Mouse (Mus musculus): ENCODE results near the gene Olfr1240.

Olfr1240 gene

DNA sequence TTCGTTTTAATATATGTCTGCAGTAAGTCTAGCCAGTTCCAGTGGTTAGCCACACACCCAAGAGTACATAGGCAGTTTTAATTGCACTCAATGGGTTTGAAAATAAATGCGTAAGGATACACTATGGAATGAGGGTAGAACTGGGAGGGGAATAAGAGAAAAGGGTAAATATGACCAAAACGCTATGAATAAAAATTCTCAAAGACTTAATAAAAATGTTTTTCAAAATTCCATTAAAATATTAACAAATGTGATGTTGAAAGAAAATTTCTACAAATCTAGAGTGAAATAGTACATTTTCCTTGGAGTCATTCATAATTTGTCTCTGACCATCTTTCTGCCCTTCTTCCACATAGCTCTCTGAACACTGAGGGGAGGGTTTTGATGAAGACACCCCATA, at the start of gene Olfr1240:
Olfr1240 (minus strand) TSS at position 101 of the 400 bp plus-strand sequence.
- DNase-seq (ENCODE audit: low read depth, low spot score), result no peak

DNA sequence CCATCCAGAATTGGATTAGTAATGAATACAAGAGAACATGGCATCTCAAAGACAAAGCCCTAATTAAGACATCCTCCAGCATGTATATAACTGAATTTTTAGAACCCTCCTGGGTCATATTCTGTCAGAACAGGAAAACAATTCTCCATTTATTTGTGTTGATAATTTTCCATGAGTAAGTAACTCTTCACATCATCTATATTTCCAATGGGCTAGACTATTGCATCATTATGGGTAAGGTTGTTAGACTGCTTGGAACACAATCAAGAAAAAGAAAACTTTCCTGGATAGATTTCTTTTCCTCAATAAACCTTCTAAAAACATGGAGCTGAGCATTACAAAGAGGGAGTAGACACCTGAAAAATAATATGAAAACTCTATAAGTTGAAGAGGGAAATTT, 44.2 kb upstream of the Olfr1240 start, which contains the start of gene Olfr1241:
Olfr1241 (minus strand) TSS at position 101 of the 400 bp plus-strand sequence.
- no peak for DNase-seq (ENCODE audit: low read depth, low spot score)

DNA sequence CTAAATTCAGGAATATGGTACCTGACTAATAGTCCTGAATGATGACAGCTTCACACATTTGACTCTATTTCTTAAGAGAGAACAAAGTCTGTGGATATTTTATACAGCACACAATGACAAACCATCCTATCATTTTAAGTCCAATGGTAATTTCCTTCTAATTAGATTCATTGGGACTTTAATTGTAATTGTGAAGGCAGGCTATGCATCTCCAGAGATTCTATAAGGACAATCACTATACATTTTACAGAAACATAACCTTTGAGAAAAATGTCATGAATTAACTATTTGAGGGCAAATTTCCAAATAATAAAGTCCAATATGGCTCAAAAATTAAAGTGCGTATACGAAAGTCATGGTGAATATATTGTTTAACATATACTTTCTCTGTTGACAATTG, 22.5 kb downstream of the Olfr1240 start, which contains the start of gene Olfr1239:
Olfr1239 (minus strand) TSS at position 101 of the 400 bp plus-strand sequence.
- DNase-seq (ENCODE audit: low read depth, low spot score), result no peak

DNA sequence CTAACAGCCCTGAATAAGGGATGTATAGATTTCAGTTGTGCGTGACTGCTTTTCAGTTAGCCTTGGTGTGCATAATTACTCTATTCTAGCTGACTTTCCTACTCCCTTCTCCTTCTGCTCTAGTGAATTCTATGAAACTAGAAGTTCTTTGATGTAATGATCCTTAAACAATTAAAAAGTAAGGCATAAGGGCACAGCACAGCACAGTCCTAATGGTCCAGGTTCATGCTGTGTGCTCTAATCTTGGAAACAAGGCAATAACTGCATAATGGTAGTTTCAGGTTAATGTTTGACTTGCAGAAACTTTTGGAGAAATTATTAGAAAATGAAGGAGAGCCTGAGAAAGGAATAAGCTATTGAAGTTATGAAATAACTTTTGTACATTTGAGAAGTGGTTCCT, 28.2 kb downstream of the Olfr1240 start:
- no peak for DNase-seq (ENCODE audit: low read depth, low spot score)

DNA sequence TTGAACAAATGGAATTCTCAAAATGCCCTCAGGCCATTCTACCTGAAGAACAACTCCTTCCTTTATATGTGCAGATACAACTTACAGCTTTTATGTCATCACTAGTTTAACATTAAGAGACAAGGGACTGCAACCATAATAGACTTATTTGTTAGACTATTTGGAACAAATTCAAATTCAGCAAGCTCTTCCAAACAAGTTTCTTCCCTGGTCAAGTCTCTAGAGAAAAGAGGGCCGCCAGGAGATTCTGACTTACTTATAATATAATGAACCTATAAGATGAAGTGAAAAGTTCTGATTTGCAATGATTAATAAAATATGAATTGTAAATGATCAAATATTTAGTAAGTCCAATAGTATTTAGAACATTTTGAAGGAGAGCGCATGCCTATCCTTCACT, 33.2 kb downstream of the Olfr1240 start, which contains the start of gene Olfr1238:
Olfr1238 (minus strand) TSS at position 101 of the 400 bp plus-strand sequence.
- no peak for DNase-seq (ENCODE audit: low read depth, low spot score)

DNA sequence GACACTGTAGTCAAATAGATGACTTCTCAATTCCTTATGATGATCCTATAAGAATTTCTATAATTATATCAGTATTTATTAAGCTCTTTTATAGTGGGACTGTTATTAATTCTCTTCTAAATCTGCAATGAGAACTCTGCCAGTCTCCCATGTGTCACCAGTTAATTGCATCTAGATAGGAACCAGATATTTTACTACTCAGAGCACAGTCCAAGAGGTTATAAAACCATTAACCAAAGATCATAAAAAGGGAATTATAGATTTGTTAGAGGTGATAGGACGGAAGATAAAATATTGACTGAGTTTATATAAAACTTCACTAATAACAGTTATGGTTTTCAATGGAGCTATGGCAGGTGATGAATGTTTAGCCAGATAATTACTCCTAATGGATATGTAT, 41.9 kb downstream of the Olfr1240 start:
- no peak for DNase-seq (ENCODE audit: low read depth, low spot score)

All from CD4-positive, CD25-positive, alpha-beta regulatory T cell, adult 2 months (primary cell).